Mouse (Mus musculus) lung, embryonic 15.5 days (tissue): ENCODE measurements around the gene Pla2g6. TPM values are rescaled to one million over a fixed set of nuclear protein-coding genes. Genes with fewer than 3 reads are reported as not detected.
A peak's percentile ranks its signal among the peaks of the same experiment; 100 is the strongest.

Experiments used
- ATAC-seq: fragments of 200-750 bp; cut with Nextera tagmentation; 2 replicates; pipeline ENCODE4 v1.8.0; 2017; ENCODE audit warnings: moderate number of reproducible peaks, borderline replicate concordance; ENCODE audit not compliant: low FRiP score, low TSS enrichment; ENCODE audit errors: extremely low read depth
- H3K27ac ChIP-seq: fragments of 300-500 bp; sonication (generic); 2 replicates; pipeline ENCODE4 v1.5.1; 2015; ENCODE audit warnings: moderate library complexity, mild to moderate bottlenecking, inconsistent platforms
- H3K27me3 ChIP-seq: fragments of 300-500 bp; sonication (generic); 2 replicates; pipeline ENCODE4 v1.6.1; 2015; ENCODE audit warnings: inconsistent platforms
- H3K36me3 ChIP-seq: fragments of 300-500 bp; sonication (generic); 2 replicates; pipeline ENCODE4 v1.6.1; 2015; ENCODE audit warnings: inconsistent platforms
- H3K4me1 ChIP-seq: fragments of 300-500 bp; sonication (generic); 2 replicates; pipeline ENCODE4 v1.6.1; 2015; ENCODE audit warnings: inconsistent platforms
- H3K4me2 ChIP-seq: fragments of 300-500 bp; sonication (generic); 2 replicates; pipeline ENCODE4 v1.6.1; 2015; ENCODE audit warnings: inconsistent platforms, mild to moderate bottlenecking, moderate library complexity
- H3K4me3 ChIP-seq: fragments of 300-500 bp; sonication (generic); 2 replicates; pipeline ENCODE4 v1.5.1; 2015; ENCODE audit warnings: mild to moderate bottlenecking, inconsistent platforms
- H3K9ac ChIP-seq: fragments of 300-500 bp; sonication (generic); 2 replicates; pipeline ENCODE4 v1.6.1; 2015; ENCODE audit warnings: inconsistent platforms
- H3K9me3 ChIP-seq: fragments of 300-500 bp; sonication (generic); 2 replicates; pipeline ENCODE4 v1.6.1; 2016; ENCODE audit warnings: inconsistent platforms
- WGBS: fragments of 180-500 bp; shearing (Covaris S2); methylation state at CpG from one replicate; pipeline ENCODE4 v1.1.7; 2015; 5-methylcytosine and 5-hydroxymethylcytosine counted together
- polyA plus RNA-seq: library from polyadenylated mRNA; unstranded; fragments of >200 nt; fragmentation: Nextera tagmentation; extraction: Ambion mirVana; gene quantifications from 2 replicates; pipeline ENCODE4 v1.2.1, GENCODE M21; 2015

Gene Pla2g6
- polyA plus RNA-seq, 1 experiment from 2014 or later = 20.2 TPM

DNA sequence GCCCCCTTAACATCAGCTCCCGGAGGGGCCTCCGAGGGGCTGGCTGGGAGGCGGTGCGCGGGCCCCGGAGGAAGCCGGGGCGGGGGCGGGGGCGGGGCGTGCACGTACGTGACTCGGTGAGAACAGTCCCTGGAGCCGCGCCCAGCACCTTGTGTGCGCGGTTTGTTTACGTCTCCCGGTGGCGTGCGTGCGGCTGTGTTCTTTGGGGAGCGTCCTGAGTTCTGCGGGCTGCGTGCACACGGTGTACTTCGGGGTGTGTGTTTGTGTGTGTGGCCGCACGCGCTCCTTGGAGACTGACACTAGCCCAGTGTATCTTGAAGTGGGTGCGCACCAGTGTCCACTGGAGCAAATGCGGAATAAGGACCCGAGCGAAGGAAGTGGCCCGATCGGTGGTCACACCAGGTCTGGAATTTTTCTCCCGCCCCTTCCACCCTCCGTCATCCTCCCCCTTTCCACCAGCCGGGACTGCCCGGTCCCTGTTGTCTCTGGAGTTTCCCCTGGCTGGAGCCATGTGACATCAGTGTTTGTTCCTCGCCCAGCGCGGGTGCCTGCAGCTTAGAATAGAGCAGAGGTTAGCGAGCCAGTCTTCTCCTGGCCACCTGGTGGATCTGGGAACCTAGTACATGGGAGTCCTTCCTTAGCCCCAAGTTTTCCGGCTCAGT lies 19.8 kb upstream of the Pla2g6 start:
- Histone ChIP-seq H3K9ac (peak overlapping the region; percentile 69), H3K4me2 (peak overlapping the region; percentile 84), H3K4me1 (peaks cover 47% of the 10 kb centered on the region), H3K27me3 (no peaks in the 10 kb centered on the region), H3K27ac (peak overlapping the region; percentile 98), H3K9me3 (no peaks in the 10 kb centered on the region), H3K4me3 (peak overlapping the region; percentile 76), H3K36me3 (no peaks in the 10 kb centered on the region)
- under 1% methylated on average over 35 of the region's 46 CpGs for WGBS
- ATAC-seq = peak; percentile 83

DNA sequence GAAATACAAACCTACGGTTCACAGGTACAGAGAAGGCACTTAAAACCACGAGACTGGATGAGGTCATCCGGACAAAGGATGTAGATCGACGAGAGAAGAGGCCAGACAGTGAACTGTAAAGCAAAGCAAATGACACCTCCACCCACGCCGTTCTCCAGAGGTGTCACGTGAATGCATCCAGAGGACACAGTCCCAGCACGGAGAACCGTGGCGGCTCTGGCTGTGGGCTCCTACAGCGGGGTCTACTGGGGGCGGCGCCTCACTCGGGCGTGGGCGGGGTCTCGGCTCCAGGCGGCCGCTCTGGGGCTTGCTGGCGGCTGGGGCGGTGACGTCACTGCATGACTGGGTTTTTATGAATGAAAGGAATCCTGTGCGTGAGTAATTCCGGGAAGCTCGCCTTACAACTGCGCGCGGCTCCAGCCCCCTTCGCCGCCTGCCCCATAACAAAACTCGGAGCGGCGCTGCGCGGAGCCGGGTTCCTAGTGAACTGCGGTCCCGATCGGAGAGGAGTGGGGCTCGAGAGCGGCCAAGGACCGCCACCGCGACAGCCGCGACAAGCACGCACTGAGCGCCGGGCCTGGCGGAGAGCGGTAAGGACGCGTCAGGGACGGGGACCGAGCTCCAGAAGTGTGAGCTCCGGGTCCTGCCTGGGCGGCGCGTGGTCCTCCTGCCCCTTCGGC lies 19.1 kb upstream of the Pla2g6 start:
- Histone ChIP-seq H3K4me1 (peaks cover 41% of the 10 kb centered on the region), H3K9me3 (no peaks in the 10 kb centered on the region), H3K4me3 (peak overlapping the region; percentile 76), H3K36me3 (no peaks in the 10 kb centered on the region), H3K27me3 (no peaks in the 10 kb centered on the region), H3K27ac (peak overlapping the region; percentile 98), H3K9ac (peak overlapping the region; percentile 69), H3K4me2 (peak overlapping the region; percentile 84)
- ATAC-seq = peak; percentile 83
- under 1% methylated on average over 60 of the region's 61 CpGs for WGBS

DNA sequence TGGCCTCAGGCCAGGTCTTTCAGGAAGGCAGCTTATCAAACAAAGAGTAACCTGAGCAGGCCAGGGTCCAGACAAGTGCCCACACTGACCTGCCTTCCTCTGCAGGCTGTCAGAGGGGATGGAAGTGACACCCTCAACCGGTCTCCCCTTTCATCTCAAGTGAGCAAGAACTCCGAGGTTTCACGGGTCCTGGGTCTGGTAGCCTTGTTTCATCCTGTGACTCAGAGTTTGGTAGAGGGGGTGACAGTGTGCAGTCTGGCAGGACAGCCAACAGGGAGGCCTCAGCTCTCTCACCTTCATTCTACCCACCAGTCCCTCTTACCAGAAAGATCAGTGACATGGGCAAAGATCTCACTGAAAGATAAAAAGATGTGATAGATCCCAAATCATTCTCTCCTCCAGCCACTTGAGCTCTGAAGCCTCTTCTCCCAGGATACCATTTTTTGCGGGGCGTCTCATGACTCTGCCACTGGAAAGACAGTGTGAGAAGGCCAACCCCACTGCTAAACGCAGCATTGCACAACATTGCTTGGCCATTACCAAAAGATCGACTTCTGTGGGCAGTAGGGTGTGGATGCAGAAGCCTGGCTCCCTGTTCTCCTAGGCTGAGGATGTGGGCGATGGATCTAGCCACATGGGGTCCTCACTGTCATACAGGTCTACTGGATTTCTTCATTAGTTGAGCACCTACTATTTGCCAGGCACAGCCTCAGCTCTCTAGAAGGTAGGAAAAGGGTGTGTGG lies 18.0 kb upstream of the Pla2g6 start, which contains the start of gene Maff:
Gene Maff (plus strand): TSS at position 571 of the 743 bp plus-strand sequence.
- WGBS = 42% methylated on average over 8 of the region's 8 CpGs
- no peaks in the 10 kb centered on the region for H3K36me3 ChIP-seq
- H3K27ac ChIP-seq = peak within 1 kb of the TSS; percentile 98
- H3K9me3 ChIP-seq = no peaks in the 10 kb centered on the region
- H3K4me3 ChIP-seq = peak within 1 kb of the TSS; percentile 76
- H3K4me1 ChIP-seq = peaks cover 30% of the 10 kb centered on the region
- H3K9ac ChIP-seq = peak within 1 kb of the TSS; percentile 69
- no peaks in the 10 kb centered on the region for H3K27me3 ChIP-seq
- peak within 1 kb of the TSS; percentile 84 for H3K4me2 ChIP-seq
- ATAC-seq = no peak

DNA sequence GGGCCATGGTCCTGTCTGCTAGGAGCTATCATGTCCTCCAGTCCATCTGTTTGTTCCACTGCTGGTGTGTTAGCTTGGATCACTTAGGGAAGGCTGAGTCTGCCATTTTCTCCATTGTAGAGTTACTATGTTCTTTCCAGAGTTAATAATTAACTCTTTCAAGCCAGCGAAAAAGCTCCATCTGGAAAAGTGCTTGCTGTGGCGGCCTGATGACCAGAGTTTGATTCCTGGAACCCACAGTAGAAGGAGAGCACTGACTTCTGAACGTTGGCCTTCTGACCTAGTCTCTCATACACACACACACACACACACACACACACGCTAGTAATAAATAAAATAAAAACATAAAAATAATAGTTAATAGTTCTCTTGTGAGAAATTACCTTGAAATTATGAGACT lies 16.4 kb upstream of the Pla2g6 start:
- 65% methylated on average over 4 of the region's 4 CpGs for WGBS
- Histone ChIP-seq H3K27ac (no peak overlapping the region), H3K9me3 (no peaks in the 10 kb centered on the region), H3K36me3 (no peaks in the 10 kb centered on the region), H3K4me2 (no peak overlapping the region), H3K27me3 (no peaks in the 10 kb centered on the region), H3K4me3 (no peak overlapping the region), H3K9ac (no peak overlapping the region), H3K4me1 (peaks cover 19% of the 10 kb centered on the region)
- ATAC-seq = no peak

DNA sequence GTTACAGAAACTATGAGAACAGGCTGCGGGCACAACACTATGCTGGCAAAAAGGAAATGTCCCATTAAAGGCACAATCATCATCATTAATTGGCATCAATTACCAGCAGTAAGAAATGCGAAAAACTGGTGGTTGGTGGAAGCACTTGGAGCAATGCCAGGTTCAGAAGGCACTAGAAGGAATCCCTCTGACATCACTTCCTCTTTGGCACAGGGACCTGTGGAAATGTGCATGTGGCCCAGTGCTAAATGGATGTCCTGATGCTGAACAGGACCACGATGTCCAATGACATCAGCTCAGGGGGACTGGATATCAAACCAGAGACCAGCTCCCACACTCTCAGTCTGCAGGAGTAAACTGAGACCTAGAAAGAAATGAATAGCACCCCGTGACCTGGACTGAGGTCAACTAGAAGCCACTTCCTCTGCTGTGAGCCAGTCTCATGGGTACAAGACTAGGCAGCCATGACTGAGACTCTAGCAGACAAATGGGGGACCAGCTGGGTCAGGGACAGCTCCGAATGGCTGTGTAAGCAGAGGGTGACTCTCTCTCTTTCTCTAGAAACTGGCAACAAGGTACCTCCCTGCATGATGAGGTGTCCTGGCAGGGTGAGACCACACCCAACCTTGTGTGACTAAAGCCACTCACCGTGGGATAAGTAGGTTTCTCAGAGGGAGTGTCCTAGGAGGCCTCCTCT lies 14.6 kb upstream of the Pla2g6 start:
- 64% methylated on average over 6 of the region's 6 CpGs for WGBS
- Histone ChIP-seq H3K9ac (no peak overlapping the region), H3K4me2 (no peak overlapping the region), H3K4me1 (peaks cover 4% of the 10 kb centered on the region), H3K27me3 (no peaks in the 10 kb centered on the region), H3K27ac (no peak overlapping the region), H3K9me3 (no peaks in the 10 kb centered on the region), H3K36me3 (no peaks in the 10 kb centered on the region), H3K4me3 (no peak overlapping the region)
- ATAC-seq = no peak

DNA sequence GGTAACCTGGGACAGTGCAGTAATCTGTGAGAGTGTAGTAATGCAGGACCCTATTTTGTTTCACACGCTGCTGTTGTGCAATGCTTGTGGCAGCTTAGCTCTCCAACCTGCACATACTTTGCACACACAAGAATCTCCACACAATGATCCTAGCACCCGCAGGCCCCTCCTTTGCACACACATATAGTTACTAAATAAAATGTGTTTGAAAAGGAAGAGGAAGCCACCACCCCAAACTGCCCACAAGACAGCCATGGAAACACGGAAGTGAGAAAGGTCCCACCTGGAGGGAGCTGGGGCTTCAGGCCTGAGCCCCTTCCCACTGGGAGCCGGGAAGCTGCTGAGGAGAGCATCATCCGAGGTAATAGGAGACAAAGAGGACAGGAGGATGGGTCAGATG lies 10.8 kb upstream of the Pla2g6 start:
- H3K27me3 ChIP-seq = no peaks in the 10 kb centered on the region
- 70% methylated on average over 5 of the region's 5 CpGs for WGBS
- no peaks in the 10 kb centered on the region for H3K9me3 ChIP-seq
- H3K4me1 ChIP-seq = 0 out of 2 replicates have a peak, but pooled peaks cover 5% of the 10 kb centered on the region
- H3K36me3 ChIP-seq = no peaks in the 10 kb centered on the region
- no peak overlapping the region for H3K4me3 ChIP-seq
- H3K9ac ChIP-seq = no peak overlapping the region
- H3K4me2 ChIP-seq = no peak overlapping the region
- ATAC-seq = no peak
- H3K27ac ChIP-seq = no peak overlapping the region

DNA sequence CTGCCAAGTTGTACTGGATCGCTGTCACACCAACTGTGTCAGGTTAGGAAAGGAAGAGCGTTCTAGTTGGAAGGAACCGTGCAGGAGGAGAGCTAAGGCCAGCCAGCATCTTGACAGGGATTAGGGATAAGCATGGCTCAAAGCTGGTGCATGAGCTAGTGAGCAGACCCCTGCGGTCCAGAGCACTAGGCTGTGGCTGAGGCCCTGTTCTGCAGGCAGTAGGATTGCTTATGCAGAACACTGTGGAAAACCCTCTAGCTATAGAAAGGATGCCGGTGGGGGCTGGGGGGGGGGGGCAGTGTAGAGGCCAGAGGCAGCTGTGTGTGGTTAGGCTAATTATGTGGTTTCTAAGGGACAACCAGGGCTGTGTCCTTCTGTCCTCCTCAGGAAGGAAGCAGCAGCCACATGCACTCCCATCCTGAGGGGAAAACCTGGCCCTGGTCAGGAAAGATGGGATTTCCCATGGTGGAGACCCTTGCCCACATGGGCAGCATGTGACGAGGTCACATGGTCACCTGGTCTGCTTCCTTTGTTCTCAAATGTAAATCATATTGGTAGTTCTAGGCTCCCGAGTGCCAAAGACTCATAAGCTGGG lies 7.0 kb upstream of the Pla2g6 start:
- Histone ChIP-seq H3K4me1 (peaks cover 15% of the 10 kb centered on the region), H3K4me2 (no peak overlapping the region), H3K4me3 (no peak overlapping the region), H3K9ac (no peak overlapping the region), H3K9me3 (no peaks in the 10 kb centered on the region), H3K36me3 (no peaks in the 10 kb centered on the region), H3K27ac (no peak overlapping the region), H3K27me3 (no peaks in the 10 kb centered on the region)
- ATAC-seq = no peak
- WGBS = 53% methylated on average over 7 of the region's 7 CpGs

DNA sequence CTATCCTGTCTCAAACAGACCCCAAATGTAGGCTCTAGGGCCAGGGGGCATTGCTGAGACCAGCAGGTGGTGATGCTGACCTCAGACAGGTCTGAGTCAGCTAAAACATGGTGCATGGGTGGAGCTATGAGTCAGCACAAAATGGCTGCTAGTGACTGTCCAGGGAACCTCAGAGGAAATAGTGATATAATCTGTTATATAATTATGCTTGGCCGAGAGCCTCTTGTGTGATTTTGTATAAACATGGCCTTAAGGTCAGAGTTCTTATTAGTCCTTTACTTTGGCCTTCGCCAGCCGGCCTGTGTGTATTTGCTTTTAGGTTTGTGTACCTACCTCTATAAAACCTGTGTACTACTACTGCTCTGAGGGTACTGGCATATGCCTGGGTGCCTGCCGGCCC lies 5.2 kb upstream of the Pla2g6 start:
- Histone ChIP-seq H3K4me3 (no peak overlapping the region), H3K9ac (no peak overlapping the region), H3K4me2 (no peak overlapping the region), H3K27ac (no peak overlapping the region), H3K9me3 (no peaks in the 10 kb centered on the region), H3K36me3 (no peaks in the 10 kb centered on the region), H3K27me3 (no peaks in the 10 kb centered on the region), H3K4me1 (peaks cover 18% of the 10 kb centered on the region)
- WGBS = 26% methylated on average over 4 of the region's 4 CpGs
- ATAC-seq = no peak

DNA sequence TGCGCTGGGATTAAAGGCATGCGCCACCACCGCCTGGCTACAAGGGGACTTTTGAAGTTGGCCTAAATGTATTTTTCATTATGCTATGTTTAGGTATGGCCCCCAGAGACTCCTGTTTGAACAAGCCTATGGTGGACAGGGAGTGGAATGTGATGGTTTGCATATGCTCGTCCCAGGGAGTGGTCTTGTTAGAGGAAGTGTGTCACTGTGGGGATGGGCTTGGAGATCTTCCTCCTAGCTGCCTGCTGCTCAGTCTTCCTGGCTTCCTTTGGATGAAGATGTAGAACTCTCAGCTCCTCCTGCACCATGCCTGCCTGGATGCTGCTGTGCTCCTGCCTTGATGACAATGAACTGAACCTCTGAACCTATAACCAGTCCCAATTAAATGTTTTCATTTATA lies 2.3 kb upstream of the Pla2g6 start:
- peak overlapping the region; percentile 64 for H3K27ac ChIP-seq
- no peaks in the 10 kb centered on the region for H3K36me3 ChIP-seq
- H3K4me1 ChIP-seq = peaks cover 40% of the 10 kb centered on the region
- H3K4me2 ChIP-seq = no peak overlapping the region
- ATAC-seq = no peak
- WGBS = 30% methylated on average over 4 of the region's 4 CpGs
- H3K27me3 ChIP-seq = no peaks in the 10 kb centered on the region
- no peak overlapping the region for H3K9ac ChIP-seq
- H3K9me3 ChIP-seq = no peaks in the 10 kb centered on the region
- no peak overlapping the region for H3K4me3 ChIP-seq

DNA sequence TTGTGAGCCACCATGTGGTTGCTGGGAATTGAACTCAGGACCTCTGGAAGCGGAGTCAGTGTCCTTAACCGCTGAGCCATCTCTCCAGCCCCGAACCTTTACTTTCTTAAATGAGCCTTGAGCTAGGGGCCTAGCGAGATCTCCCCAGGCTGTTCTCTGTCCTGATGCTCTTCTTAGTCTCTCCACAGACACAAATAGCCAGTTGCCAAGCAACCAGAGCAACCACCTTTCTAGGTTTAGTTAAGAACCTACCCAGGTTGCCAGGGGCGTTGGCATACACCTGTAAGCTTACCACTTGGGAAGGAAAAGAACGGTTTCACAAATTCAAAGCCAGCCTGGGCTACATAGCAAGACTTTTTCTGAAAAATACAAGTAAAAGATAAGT lies 1.8 kb upstream of the Pla2g6 start:
- 78% methylated on average over 6 of the region's 6 CpGs for WGBS
- ATAC-seq = no peak
- no peak overlapping the region for H3K9ac ChIP-seq

DNA sequence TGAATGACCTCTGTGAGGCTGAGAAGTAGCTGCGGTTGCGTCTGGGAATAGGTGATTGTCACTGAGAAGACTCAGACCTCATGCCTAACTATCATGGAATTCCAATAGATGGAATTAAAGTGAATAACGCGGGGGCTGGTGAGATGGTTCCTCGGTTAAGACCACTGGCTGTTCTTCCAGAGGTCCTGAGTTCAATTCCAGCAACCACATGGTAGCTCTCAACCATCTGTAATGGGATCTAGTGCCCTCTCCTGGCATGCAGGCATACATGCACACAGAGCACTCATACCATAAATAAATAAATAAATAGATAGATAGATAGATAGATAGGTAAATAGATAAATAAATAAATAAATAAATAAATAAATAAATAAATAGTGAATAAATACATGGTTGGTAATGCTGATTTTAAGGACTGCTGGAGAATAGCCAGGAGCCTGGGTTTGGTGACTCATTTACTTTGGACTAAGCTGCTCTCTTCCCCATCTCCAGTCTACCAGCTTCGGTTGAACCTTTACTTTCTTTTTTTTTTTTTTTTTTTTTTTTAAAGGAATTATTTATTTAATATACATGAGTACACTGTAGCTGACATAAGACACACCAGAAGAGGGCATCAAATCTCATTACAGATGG lies 1.3 kb upstream of the Pla2g6 start:
- Histone ChIP-seq H3K27ac (no peak overlapping the region), H3K27me3 (no peaks in the 10 kb centered on the region), H3K4me1 (peaks cover 46% of the 10 kb centered on the region), H3K9ac (no peak overlapping the region), H3K4me2 (no peak overlapping the region), H3K9me3 (no peaks in the 10 kb centered on the region), H3K36me3 (no peaks in the 10 kb centered on the region), H3K4me3 (no peak overlapping the region)
- 90% methylated on average over 6 of the region's 6 CpGs for WGBS
- ATAC-seq = no peak

More for the DNA sequence above, 1.8 kb upstream of the Pla2g6 start:
- Histone ChIP-seq H3K27me3 (no peaks in the 10 kb centered on the region), H3K4me1 (peaks cover 45% of the 10 kb centered on the region), H3K9me3 (no peaks in the 10 kb centered on the region), H3K4me2 (no peak overlapping the region), H3K4me3 (no peak overlapping the region), H3K36me3 (no peaks in the 10 kb centered on the region), H3K27ac (peak overlapping the region; percentile 64)
